ENCODE assay signal across 24 mouse cellular contexts in genomic region chr1:170485119-170485518, GRCm38 (mm10).
DNase-seq lines count a peak whose midpoint lies in the region; ATAC-seq and TF ChIP-seq lines count a peak whose summit lies in the region.
"Had no signal": no experiment of that assay in that cellular context is flagged by ENCODE, and none has a peak within 500 bp of the region (broad histone marks: within the 10 kb centered on the region; RNA-seq: fewer than 3 reads in every experiment).

No protein-coding gene starts in this region.

- WGBS in forebrain, embryonic 15.5 days, result 35% methylated on average over 4 of the region's 4 CpGs
- WGBS in forebrain, embryonic 12.5 days, result 43% methylated on average over 4 of the region's 4 CpGs
- 49% methylated on average over 4 of the region's 4 CpGs for WGBS in kidney, adult 2 months
- 42% methylated on average over 4 of the region's 4 CpGs for WGBS in midbrain, embryonic 10.5 days
- 28% methylated on average over 4 of the region's 4 CpGs for WGBS in midbrain, embryonic 16.5 days
- WGBS in neural tube, embryonic 14.5 days, result 29% methylated on average over 4 of the region's 4 CpGs

- H3K9ac ChIP-seq in forebrain, embryonic 15.5 days (replicated peaks), result no peak overlapping the region
- H3K9ac ChIP-seq in forebrain, embryonic 12.5 days, result no peak overlapping the region
- no peak overlapping the region for H3K9ac ChIP-seq in midbrain, embryonic 16.5 days (ENCODE audit: low read depth, low read length)
- no peak overlapping the region for H3K9ac ChIP-seq in neural tube, embryonic 14.5 days (replicated peaks; ENCODE audit: low read depth, low read length)
- H3K9ac ChIP-seq: limb, embryonic 12.5 days; liver, postnatal 0 days; stomach, embryonic 15.5 days had no signal

- H3K4me2 ChIP-seq in forebrain, embryonic 15.5 days (replicated peaks), result no peak overlapping the region
- H3K4me2 ChIP-seq in forebrain, embryonic 12.5 days, result no peak overlapping the region
- H3K4me2 ChIP-seq in midbrain, embryonic 16.5 days (ENCODE audit: low read length), result no peak overlapping the region
- H3K4me2 ChIP-seq in neural tube, embryonic 14.5 days (ENCODE audit: low read depth, low read length), result no peak overlapping the region
- H3K4me2 ChIP-seq: limb, embryonic 12.5 days; liver, embryonic 11.5 days; stomach, embryonic 15.5 days had no signal

- no peak for TF ChIP-seq CTCF in kidney, adult 2 months (conservative IDR thresholded peaks at IDR 0.05; ENCODE audit: insufficient read depth, insufficient read length, low read depth, low read length)

- H3K27me3 ChIP-seq in forebrain, embryonic 15.5 days, result no peaks in the 10 kb centered on the region
- no peaks in the 10 kb centered on the region for H3K27me3 ChIP-seq in forebrain, embryonic 12.5 days
- H3K27me3 ChIP-seq in kidney, adult 2 months (replicated peaks; ENCODE audit: control insufficient read depth, insufficient read depth, low read length), result no peaks in the 10 kb centered on the region
- 0 out of 2 replicates have a peak, but pooled peaks cover 5% of the 10 kb centered on the region for H3K27me3 ChIP-seq in midbrain, embryonic 10.5 days (ENCODE audit: low read depth, poor library complexity, severe bottlenecking)
- H3K27me3 ChIP-seq in midbrain, embryonic 16.5 days (ENCODE audit: control insufficient read depth, insufficient read depth, low read depth, low read length), result no peaks in the 10 kb centered on the region
- no peaks in the 10 kb centered on the region for H3K27me3 ChIP-seq in neural tube, embryonic 14.5 days (ENCODE audit: control insufficient read depth, insufficient read depth, low read length)
- H3K27me3 ChIP-seq: limb, embryonic 12.5 days; stomach, embryonic 15.5 days had no signal

- H3K27ac ChIP-seq in forebrain, embryonic 15.5 days (replicated peaks), result peak overlapping the region; percentile 15; the same call in 1 of the 2 replicates
- H3K27ac ChIP-seq in forebrain, embryonic 12.5 days, result no peak overlapping the region
- H3K27ac ChIP-seq in kidney, adult 2 months (ENCODE audit: insufficient read depth, low read depth, low read length), result no peak overlapping the region
- H3K27ac ChIP-seq in midbrain, embryonic 10.5 days (replicated peaks), result peak overlapping the region; percentile 38; the same call in 1 of the 2 replicates
- H3K27ac ChIP-seq in midbrain, embryonic 16.5 days (ENCODE audit: low read length), result no peak overlapping the region
- H3K27ac ChIP-seq in neural tube, embryonic 14.5 days (ENCODE audit: low read depth, low read length), result no peak overlapping the region
- H3K27ac ChIP-seq: embryonic facial prominence, embryonic 10.5 days; hindbrain, postnatal 0 days; limb, embryonic 12.5 days; stomach, embryonic 15.5 days had no signal

- peak; percentile 50 for DNase-seq in kidney, adult 2 months
- DNase-seq in kidney, adult 11 months, result no peak
- DNase-seq in midbrain, embryonic 10.5 days (ENCODE audit: low spot score), result no peak
- DNase-seq: cerebellum, adult 11 months; cerebellum, postnatal 10 days; heart, postnatal 10 days; kidney, postnatal 10 days; liver, postnatal 0 days; lung, postnatal 36 days; thymus, adult 18-20 months; thymus, postnatal 4 days had no signal

- no peaks in the 10 kb centered on the region for H3K36me3 ChIP-seq in forebrain, embryonic 15.5 days
- no peaks in the 10 kb centered on the region for H3K36me3 ChIP-seq in forebrain, embryonic 12.5 days (replicated peaks)
- H3K36me3 ChIP-seq in kidney, adult 2 months (ENCODE audit: control insufficient read depth, insufficient read depth, low read length), result no peaks in the 10 kb centered on the region
- no peaks in the 10 kb centered on the region for H3K36me3 ChIP-seq in midbrain, embryonic 10.5 days
- no peaks in the 10 kb centered on the region for H3K36me3 ChIP-seq in midbrain, embryonic 16.5 days (ENCODE audit: control insufficient read depth, insufficient read depth, low read length)
- H3K36me3 ChIP-seq in neural tube, embryonic 14.5 days (ENCODE audit: control insufficient read depth, insufficient read depth, low read length), result no peaks in the 10 kb centered on the region
- H3K36me3 ChIP-seq: embryonic facial prominence, embryonic 10.5 days; limb, embryonic 12.5 days; stomach, embryonic 15.5 days had no signal

- peaks cover 25% of the 10 kb centered on the region for H3K4me1 ChIP-seq in forebrain, embryonic 15.5 days
- H3K4me1 ChIP-seq in forebrain, embryonic 12.5 days, result peaks cover 12% of the 10 kb centered on the region; the same call in 1 of the 2 replicates
- H3K4me1 ChIP-seq in kidney, adult 2 months (ENCODE audit: control insufficient read depth, insufficient read depth, low read length), result peaks cover 34% of the 10 kb centered on the region
- peaks cover 34% of the 10 kb centered on the region for H3K4me1 ChIP-seq in midbrain, embryonic 10.5 days
- peaks cover 3% of the 10 kb centered on the region for H3K4me1 ChIP-seq in midbrain, embryonic 16.5 days (ENCODE audit: control insufficient read depth, insufficient read depth, low read length)
- H3K4me1 ChIP-seq in neural tube, embryonic 14.5 days (ENCODE audit: control insufficient read depth, insufficient read depth, low read length), result no peaks in the 10 kb centered on the region

- TF ChIP-seq POLR2A in kidney, adult 2 months (IDR thresholded peaks at IDR 0.05; ENCODE audit: low read depth, low read length), result no peak

- ATAC-seq in forebrain, embryonic 15.5 days (replicated peaks), result no peak
- ATAC-seq in forebrain, embryonic 12.5 days (ENCODE audit: low FRiP score), result no peak
- no peak for ATAC-seq in midbrain, embryonic 16.5 days
- peak; percentile 15; the same call in 1 of the 2 replicates for ATAC-seq in neural tube, embryonic 14.5 days (ENCODE audit: low read depth)
- ATAC-seq in activated CD4-positive, CD25-positive, alpha-beta regulatory T cell, adult 4 months, result no peak
- ATAC-seq: CD4-positive, CD25-positive, alpha-beta regulatory T cell, adult 4 months; hindbrain, postnatal 0 days; intestine, embryonic 16.5 days; liver, postnatal 0 days had no signal

- no peaks in the 10 kb centered on the region for H3K9me3 ChIP-seq in forebrain, embryonic 15.5 days
- no peaks in the 10 kb centered on the region for H3K9me3 ChIP-seq in forebrain, embryonic 12.5 days
- H3K9me3 ChIP-seq in midbrain, embryonic 10.5 days (replicated peaks), result no peaks in the 10 kb centered on the region
- no peaks in the 10 kb centered on the region for H3K9me3 ChIP-seq in midbrain, embryonic 16.5 days (replicated peaks; ENCODE audit: control insufficient read depth, low read length, poor library complexity, severe bottlenecking)
- H3K9me3 ChIP-seq in neural tube, embryonic 14.5 days (ENCODE audit: control insufficient read depth, low read length), result no peaks in the 10 kb centered on the region
- H3K9me3 ChIP-seq: embryonic facial prominence, embryonic 10.5 days; limb, embryonic 12.5 days; megakaryocyte, embryonic 14.5 days; stomach, embryonic 15.5 days had no signal

- no peak overlapping the region for H3K4me3 ChIP-seq in forebrain, embryonic 15.5 days
- no peak overlapping the region for H3K4me3 ChIP-seq in forebrain, embryonic 12.5 days (replicated peaks)
- H3K4me3 ChIP-seq in kidney, adult 2 months (ENCODE audit: insufficient read depth, low read depth, low read length), result no peak overlapping the region
- no peak overlapping the region for H3K4me3 ChIP-seq in midbrain, embryonic 10.5 days
- H3K4me3 ChIP-seq in midbrain, embryonic 16.5 days (ENCODE audit: low read depth, low read length), result no peak overlapping the region
- H3K4me3 ChIP-seq in neural tube, embryonic 14.5 days (ENCODE audit: low read depth, low read length), result no peak overlapping the region
- H3K4me3 ChIP-seq: embryonic facial prominence, embryonic 10.5 days; limb, embryonic 12.5 days; megakaryocyte, embryonic 14.5 days; stomach, embryonic 15.5 days had no signal

Comparison
In these comparisons a context has a peak if more than half of its experiments do, and no peak if none do; other contexts are left out.
1. H3K27ac ChIP-seq: peak in forebrain, embryonic 15.5 days (single experiment) and midbrain, embryonic 10.5 days (single experiment); none in forebrain, embryonic 12.5 days (single experiment), kidney, adult 2 months (single experiment), midbrain, embryonic 16.5 days (single experiment) and neural tube, embryonic 14.5 days (single experiment).